ENCODE assay signal across 8 mouse cellular contexts in the genomic region with DNA sequence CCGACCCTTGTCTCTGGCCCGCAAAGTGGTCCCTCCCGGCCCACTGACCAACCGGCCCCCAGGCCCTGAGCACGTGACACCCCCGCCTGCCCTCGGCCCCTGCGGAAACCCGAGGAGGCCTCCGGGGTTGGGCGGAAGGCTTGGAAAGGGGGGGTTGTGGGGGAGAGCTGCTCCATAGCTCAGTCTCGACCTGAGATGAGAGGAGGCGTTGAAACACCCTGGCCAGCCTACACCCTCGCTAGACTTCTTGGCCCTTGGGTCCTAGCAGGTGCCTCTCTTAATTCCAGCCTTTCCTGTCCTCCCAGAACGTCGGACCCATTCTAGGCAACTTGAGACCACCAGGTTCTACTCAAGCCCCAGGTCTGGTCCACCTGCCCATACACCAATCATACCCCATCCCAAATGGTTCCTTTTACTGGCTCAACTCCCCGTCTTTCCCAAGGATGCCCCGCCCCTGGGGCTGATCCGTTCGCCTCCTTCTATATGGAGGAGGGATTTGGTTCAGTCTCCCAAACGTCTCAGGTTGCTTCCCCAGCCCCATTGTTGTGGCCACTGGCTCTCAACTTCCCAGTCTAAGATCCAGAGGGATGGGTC. TPM values are rescaled to one million over a fixed set of nuclear protein-coding genes. Genes with fewer than 3 reads are reported as not detected.
DNase-seq lines count a peak whose midpoint lies in the region; ATAC-seq and TF ChIP-seq lines count a peak whose summit lies in the region.

Mapk12 (minus strand) TSS at position 45 of the 594 bp plus-strand sequence.

- no peak for TF ChIP-seq EP300 in stomach, postnatal 0 days (optimal IDR thresholded peaks at IDR 0.05)

- peaks cover 81% of the 10 kb centered on the region for H3K27me3 ChIP-seq in embryonic facial prominence, embryonic 10.5 days (replicated peaks; ENCODE audit: low read depth, poor library complexity, severe bottlenecking)
- H3K27me3 ChIP-seq in heart, embryonic 10.5 days (ENCODE audit: insufficient read depth, poor library complexity, severe bottlenecking) = peaks cover 69% of the 10 kb centered on the region
- peaks cover 7% of the 10 kb centered on the region; the same call in 1 of the 2 replicates for H3K27me3 ChIP-seq in kidney, embryonic 14.5 days (ENCODE audit: control insufficient read depth, insufficient read depth, low read length)
- peaks cover 5% of the 10 kb centered on the region for H3K27me3 ChIP-seq in stomach, postnatal 0 days (ENCODE audit: control insufficient read depth, insufficient read depth, low read length)

- peak within 1 kb of the TSS; percentile 96 for H3K4me2 ChIP-seq in kidney, embryonic 14.5 days (replicated peaks; ENCODE audit: low read depth, low read length)
- peak within 1 kb of the TSS; percentile 85 for H3K4me2 ChIP-seq in stomach, postnatal 0 days (replicated peaks; ENCODE audit: low read depth)

- H3K4me3 ChIP-seq in embryonic facial prominence, embryonic 10.5 days = peak within 1 kb of the TSS; percentile 79
- H3K4me3 ChIP-seq in heart, embryonic 10.5 days = peak within 1 kb of the TSS; percentile 67
- peak within 1 kb of the TSS; percentile 60 for H3K4me3 ChIP-seq in kidney, embryonic 14.5 days (ENCODE audit: low read length)
- peak within 1 kb of the TSS; percentile 53 for H3K4me3 ChIP-seq in stomach, postnatal 0 days (ENCODE audit: low read depth, low read length)

- H3K27ac ChIP-seq in embryonic facial prominence, embryonic 10.5 days (replicated peaks) = peak within 1 kb of the TSS; percentile 83
- H3K27ac ChIP-seq in heart, embryonic 10.5 days = peak within 1 kb of the TSS; percentile 85
- no peak within 1 kb of the TSS; the same call in 1 of the 2 replicates for H3K27ac ChIP-seq in kidney, embryonic 14.5 days (ENCODE audit: low read depth, low read length)
- peak within 1 kb of the TSS; percentile 35; the same call in 1 of the 2 replicates for H3K27ac ChIP-seq in stomach, postnatal 0 days (replicated peaks)

- peak within 1 kb of the TSS; percentile 68 for H3K9ac ChIP-seq in kidney, embryonic 14.5 days (ENCODE audit: low read depth, low read length)
- peak within 1 kb of the TSS; percentile 61 for H3K9ac ChIP-seq in stomach, postnatal 0 days (ENCODE audit: low read length)

- under 1% methylated on average over 21 of the region's 21 CpGs for WGBS in embryonic facial prominence, embryonic 10.5 days
- WGBS in heart, embryonic 10.5 days = under 1% methylated on average over 21 of the region's 21 CpGs
- WGBS in kidney, embryonic 14.5 days = under 1% methylated on average over 21 of the region's 21 CpGs
- WGBS in stomach, postnatal 0 days = under 1% methylated on average over 21 of the region's 21 CpGs

- peak; percentile 33 for DNase-seq in CD4-positive helper T cell, adult 2 months (ENCODE audit: low read depth, low spot score)
- peak; percentile 81 for DNase-seq in embryonic facial prominence, embryonic 10.5 days (ENCODE audit: low spot score)
- peak; percentile 86 for DNase-seq in heart, embryonic 10.5 days (ENCODE audit: low spot score)
- peak; percentile 75 for DNase-seq in lung, postnatal 10 days
- DNase-seq in stomach, postnatal 0 days (ENCODE audit: low spot score) = peak; percentile 55
- no peak for DNase-seq in thymus, postnatal 4 days

- no peaks in the 10 kb centered on the region for H3K9me3 ChIP-seq in embryonic facial prominence, embryonic 10.5 days
- no peaks in the 10 kb centered on the region for H3K9me3 ChIP-seq in heart, embryonic 10.5 days
- H3K9me3 ChIP-seq in kidney, embryonic 14.5 days (ENCODE audit: control insufficient read depth, low read length) = no peaks in the 10 kb centered on the region
- H3K9me3 ChIP-seq in stomach, postnatal 0 days (ENCODE audit: control insufficient read depth, low read length) = no peaks in the 10 kb centered on the region

- H3K4me1 ChIP-seq in embryonic facial prominence, embryonic 10.5 days = peaks cover 49% of the 10 kb centered on the region
- H3K4me1 ChIP-seq in heart, embryonic 10.5 days = peaks cover 46% of the 10 kb centered on the region
- H3K4me1 ChIP-seq in kidney, embryonic 14.5 days (ENCODE audit: control insufficient read depth, insufficient read depth, low read length) = peaks cover 28% of the 10 kb centered on the region
- H3K4me1 ChIP-seq in stomach, postnatal 0 days (replicated peaks; ENCODE audit: control insufficient read depth, insufficient read depth) = no peaks in the 10 kb centered on the region

- TF ChIP-seq CTCF in stomach, postnatal 0 days (IDR thresholded peaks at IDR 0.05; ENCODE audit: low read depth) = no peak

- H3K36me3 ChIP-seq in embryonic facial prominence, embryonic 10.5 days (replicated peaks) = peaks cover 31% of the 10 kb centered on the region
- H3K36me3 ChIP-seq in heart, embryonic 10.5 days = 0 out of 2 replicates have a peak, but pooled peaks cover 4% of the 10 kb centered on the region
- H3K36me3 ChIP-seq in kidney, embryonic 14.5 days (ENCODE audit: control insufficient read depth, insufficient read depth, low read length) = no peaks in the 10 kb centered on the region
- no peaks in the 10 kb centered on the region for H3K36me3 ChIP-seq in stomach, postnatal 0 days (ENCODE audit: control insufficient read depth, insufficient read depth, low read length)

- peak; percentile 25 for ATAC-seq in activated CD4-positive, CD25-positive, alpha-beta regulatory T cell, adult 4 months
- ATAC-seq in kidney, embryonic 14.5 days (ENCODE audit: low FRiP score, low TSS enrichment) = peak; percentile 82
- peak; percentile 50 for ATAC-seq in stomach, postnatal 0 days (ENCODE audit: low FRiP score, low TSS enrichment)

RNA-seq across cellular contexts. Expression of gene Mapk12, which starts in this region (rescaled TPM):
- polyA plus RNA-seq in activated CD4-positive, CD25-positive, alpha-beta regulatory T cell, adult 4 months (2017; shearing (Covaris generic)) = 1 to 10 TPM; 1.1 to 2.1 TPM
- 16.6 and 19.6 TPM in 2 replicates for polyA plus RNA-seq in embryonic facial prominence, embryonic 10.5 days (2016; fragmentation: Nextera tagmentation; extraction: Ambion mirVana)
- 25.4 and 26.4 TPM in 2 replicates for polyA plus RNA-seq in heart, embryonic 10.5 days (2016; fragmentation: Nextera tagmentation; extraction: Ambion mirVana)
- 20.8 and 23.4 TPM in 2 replicates for polyA plus RNA-seq in kidney, embryonic 14.5 days (2014; fragmentation: Nextera tagmentation; extraction: Ambion mirVana)
- 3.1 and 3.2 TPM in 2 replicates for polyA plus RNA-seq in stomach, postnatal 0 days (2015; fragmentation: Nextera tagmentation; extraction: Ambion mirVana)

Comparison
In these comparisons a context has a peak if more than half of its experiments do, and no peak if none do; other contexts are left out.
1. ATAC-seq: peak in every context shown above with its lines; median percentile 82 in kidney, embryonic 14.5 days; 50 in stomach, postnatal 0 days; 25 in activated CD4-positive, CD25-positive, alpha-beta regulatory T cell, adult 4 months.